Mouse (Mus musculus) 3T3-L1 (cell line): ENCODE results near the gene Usp5.

ENCODE experiments used
- DNase-seq: peaks from one replicate; pipeline ENCODE4 v3.0.0-alpha.2; 2015; ENCODE audit warnings: low read depth, low spot score

The Usp5 gene

DNA sequence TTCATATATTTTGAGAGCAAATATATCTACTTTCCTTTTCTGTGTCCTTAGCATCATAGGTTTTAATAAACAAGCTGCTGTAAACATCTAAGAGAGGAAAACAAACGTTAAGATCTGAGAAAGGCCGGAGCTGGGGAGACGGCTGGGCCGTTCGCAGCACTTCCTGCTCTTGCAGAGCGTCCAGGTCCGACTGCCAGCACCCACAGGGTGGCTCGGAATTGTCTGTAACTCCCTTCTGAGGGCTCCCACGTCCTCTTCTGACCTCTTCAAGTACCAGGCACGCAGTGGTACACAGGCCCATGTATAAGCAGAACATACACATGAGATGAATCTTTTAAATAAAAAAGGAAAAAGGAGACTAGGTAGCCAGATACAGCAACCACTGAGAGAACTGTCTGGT is 41.6 kb downstream of the Usp5 start:
- DNase-seq: no peak

DNA sequence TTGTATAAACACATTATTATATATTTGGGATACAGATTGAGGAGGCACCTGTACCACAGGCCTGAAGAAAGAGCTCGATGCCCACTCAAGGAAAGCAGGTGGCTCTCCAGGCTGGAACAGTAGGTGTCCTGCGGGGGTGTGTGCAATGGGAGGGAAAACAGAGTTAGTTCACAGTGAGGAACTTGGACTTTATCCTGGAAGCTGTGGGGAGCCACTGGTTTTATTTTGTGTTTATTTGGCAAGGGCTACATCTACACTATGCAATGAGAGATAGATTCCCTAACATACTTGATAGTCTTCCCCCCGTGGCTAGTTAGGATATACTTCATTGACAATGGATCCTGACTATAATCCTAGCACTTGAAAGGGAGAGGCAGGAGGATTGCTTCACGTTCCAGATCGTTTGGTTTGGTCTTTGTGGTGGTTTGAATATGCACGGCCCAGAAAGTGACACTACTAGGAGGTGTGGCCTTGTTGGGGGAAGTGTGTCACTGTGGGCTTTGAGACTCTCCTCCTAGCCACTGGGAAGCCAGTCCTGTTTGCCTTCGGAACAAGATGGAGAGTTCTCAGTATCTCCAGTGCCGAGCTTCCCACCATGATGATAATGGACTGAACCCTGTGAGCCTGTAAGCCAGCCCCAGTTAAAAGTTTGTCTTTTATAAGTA is 42.4 kb downstream of the Usp5 start:
- no peak for DNase-seq

DNA sequence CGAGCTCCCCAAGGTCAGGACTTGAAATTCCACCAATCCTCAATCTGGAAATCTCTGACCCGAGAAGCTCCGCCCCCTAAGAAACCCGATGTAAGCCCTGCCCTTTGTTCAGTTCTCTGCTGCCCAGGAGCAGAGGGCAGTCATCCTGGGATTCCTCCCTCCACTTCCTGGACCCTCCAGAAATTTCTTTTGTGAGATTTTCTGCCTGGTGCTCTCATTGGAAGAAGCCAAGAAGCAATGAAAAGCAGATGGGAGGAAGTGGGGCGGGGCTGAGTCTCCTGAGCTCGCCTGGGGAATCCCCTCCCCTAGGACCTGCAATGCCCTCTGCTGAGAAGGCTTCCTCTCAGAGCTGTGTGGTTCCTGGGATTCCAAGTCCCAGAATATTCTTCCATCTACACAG is 46.8 kb downstream of the Usp5 start:
- peak; percentile 95 for DNase-seq

DNA sequence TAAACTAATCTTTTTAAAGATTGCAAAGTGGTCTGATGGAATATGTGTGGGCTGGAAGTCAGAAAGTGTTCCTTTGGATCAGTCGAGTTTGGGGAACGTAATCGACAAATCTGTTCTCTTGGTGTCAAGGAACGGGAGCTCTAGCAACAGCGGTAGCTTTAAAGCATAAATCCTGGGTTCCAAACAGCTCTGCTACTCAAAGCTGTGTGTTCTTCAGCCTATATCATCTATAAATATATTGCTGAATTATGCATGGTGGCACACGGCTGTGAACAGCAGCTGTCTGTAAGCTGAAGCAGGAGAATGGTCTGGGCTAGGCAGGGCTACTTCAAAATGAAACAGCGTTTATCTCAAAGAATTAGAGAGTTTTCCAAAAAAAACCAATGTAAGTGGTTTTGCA is 48.4 kb downstream of the Usp5 start:
- no peak for DNase-seq

DNA sequence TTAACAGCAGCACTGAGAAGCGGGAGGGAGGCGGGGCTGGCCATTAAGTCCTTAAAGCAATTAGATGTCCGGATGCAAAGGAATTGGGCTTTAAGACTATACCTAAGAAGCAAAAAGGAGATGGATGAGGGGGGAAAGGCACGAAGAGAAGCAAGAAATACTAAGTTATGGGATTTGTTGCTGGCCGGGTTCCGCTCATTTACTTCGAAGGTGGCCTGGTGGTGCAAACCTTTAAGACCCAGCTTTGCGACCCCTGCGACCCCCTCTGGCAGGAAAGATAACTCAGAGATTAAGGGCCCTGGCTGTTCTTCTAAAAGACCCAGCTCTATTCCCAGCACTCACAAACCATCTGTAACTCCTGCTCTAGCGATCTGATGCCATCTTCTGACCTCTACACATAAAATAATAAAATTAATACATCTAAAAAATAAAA is 49.3 kb downstream of the Usp5 start:
- no peak for DNase-seq

DNA sequence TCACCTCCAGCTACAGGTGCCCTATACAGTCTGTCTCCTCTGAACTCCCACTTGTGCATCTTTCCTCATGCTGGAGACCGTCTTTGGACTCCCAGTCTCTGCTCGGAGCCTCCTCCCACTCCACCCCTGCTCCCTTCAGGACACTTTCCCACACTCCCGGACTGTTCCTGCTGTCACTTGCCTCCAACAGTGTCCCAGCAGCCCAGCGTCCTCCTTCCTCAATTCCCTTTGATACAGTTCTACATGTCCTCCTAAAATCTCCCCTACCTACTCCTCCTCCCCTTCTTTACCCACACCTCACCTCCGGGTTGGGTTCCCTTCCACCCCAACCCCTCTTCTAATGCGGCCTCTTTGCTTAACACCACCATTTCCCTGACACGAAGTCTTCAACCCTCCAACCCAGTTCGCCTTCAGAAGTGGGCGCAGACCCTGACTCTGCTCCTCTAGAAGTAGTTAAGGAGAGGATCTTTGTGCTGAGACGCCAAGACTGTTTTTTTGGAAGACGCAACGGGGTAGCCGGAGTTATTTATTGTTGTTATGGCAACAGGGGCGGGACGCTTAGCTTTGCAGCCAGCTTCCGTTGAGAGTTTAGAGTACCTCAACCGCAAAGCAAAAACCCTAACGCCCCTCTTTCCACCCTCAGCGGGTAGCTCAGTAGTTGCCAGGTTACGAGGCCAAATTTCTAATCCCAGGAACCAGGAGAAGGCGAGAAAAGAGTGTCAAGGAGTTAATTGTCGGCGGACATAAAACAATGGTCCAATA is 49.9 kb downstream of the Usp5 start, which contains the start of gene Lrrc23:
TSS of gene Lrrc23 (minus strand) at position 506 of the 762 bp plus-strand sequence.
- no peak for DNase-seq

DNA sequence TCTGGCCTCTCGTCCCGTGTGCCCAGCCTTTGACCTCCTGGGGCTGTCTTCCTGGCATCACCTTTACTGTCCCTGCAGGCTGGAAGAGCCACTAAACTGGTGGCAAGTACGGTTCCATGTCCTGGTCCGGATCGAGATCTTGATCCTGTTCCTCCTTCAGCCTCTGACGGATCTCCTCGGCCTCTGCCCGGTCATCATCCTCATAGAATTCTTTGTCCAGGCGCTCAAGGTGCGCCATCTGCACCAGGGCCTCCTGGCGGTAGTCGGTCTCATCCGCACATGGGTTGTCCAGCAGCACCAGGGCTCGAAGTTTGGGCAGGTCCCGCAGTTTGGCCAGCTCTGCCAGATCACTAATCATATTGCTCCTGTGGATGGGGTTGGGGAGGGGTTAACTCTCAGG is 58.8 kb downstream of the Usp5 start:
- no peak for DNase-seq

DNA sequence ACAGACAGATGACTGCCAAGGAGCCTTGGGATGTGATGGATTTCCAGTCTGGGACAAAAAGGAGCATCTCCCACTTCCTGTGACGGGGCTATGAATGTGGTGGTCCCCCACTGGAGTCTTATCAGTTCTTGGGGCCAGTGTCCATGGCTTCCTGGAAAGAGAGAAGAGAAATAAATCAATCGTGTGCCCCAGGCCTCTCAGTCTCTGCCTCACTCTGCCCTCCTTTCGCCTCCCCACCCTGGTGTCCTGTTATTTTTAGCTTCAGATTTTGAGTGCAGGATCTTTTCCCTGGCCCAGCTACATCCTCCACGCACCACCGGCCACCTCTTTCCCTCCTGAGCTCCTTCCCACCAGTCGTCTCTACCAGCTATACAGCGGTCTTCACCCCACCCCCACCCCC is 59.3 kb downstream of the Usp5 start:
- DNase-seq: no peak

DNA sequence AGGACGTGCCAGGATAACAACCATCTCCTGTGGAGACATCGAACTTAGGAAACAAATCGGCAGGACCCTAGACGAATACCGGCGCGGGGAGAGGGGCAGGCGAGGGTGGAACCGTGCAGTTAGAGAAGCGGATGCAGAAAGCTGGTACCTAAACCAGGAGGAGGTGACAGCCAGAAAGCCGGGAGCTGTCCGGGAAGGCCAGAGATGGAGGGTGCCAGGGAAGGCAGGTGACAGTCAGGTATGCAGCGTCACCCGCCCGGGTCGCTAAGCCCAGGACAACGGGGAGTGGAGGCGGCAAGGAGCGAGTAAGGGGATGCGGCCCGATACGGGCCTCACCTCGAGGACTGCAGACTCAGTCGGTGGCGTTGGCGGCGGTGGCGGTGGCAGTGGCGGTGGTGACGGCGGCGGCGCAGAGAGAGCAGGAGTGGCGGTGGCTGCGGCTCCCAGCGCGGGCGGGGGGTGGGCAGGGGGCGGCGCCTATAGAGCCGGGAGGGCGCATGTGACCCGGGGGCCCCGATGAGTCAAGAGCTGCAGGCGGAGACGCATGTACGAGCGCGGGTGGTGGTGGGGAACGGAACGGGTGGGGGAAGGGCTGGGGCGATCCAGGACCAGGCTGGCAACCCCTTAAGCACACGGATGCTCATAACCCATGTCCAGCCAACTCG is 60.1 kb downstream of the Usp5 start, which contains the start of gene Eno2:
TSS of gene Eno2 (minus strand) at position 573 of the 665 bp plus-strand sequence.
- no peak for DNase-seq

DNA sequence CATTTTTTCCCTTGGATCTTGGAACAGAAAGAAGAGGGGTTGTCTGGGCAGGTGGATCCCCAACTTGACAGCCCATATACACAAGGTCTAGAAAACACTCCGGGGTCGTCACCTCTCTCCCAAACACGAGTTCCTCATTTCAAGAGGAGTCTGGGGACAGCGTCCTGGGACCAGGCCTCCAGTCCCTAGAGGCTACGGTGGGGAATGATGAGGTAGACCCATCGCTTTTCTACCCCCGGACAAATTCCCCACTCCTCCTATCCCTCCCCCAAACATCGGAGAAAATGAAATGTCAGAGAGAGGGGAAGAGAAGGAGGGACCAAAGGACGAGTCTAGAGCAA is 60.6 kb downstream of the Usp5 start:
- DNase-seq: no peak

DNA sequence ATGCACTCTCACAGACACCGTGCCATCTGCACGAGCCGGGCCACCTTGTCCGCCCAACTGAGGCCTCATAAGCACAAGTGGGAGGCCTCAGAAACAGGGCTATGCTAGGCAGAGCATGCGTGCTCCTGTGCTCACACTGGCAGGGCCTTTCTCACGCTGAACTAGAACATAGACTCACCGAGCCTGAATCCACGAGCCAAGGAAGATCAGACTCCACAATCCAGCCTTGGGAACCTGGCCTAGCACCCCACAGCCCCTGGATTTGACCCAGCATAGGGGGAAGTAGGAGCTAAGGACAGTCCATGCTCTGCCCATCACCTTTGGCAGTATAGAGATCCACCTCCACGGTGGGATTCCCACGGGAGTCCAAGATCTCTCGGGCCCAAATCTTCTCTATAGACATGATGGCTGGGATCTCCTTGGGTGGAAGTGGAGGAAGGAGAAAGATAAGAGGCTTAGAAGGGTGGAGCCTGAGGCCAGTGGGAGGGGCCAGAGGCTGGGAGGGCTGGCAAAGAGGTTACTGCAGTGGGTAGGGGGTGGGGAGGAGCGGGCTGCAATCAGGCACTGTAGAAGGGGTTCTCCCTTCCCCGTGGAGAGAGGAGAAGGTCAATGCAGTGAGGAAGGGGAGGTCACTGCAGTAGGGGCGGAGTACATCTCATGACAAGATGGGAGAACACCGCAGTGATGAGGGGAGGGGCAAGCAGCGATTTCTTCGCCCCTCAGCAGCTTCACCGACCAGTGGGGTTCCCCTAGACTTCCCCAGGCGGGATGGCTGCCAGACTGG is 61.2 kb downstream of the Usp5 start:
- no peak for DNase-seq

DNA sequence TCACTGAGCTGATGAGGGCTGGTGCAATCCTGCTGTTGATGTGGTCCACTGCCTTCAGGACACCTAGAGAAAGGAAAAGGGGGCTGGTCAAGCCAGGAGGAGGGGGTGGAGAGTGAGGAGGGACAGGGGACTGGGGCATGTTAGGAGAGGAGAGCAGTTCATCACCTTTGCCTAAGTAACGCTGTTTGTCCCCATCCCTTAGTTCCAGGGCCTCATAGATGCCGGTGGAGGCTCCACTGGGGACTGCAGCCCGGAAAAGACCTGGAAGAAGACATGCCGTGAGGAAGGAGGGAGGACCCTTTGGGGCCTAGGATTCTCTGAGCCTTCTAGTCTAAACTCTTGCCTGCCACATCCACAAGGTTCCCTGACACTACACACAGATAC is 61.8 kb downstream of the Usp5 start:
- DNase-seq: no peak

DNA sequence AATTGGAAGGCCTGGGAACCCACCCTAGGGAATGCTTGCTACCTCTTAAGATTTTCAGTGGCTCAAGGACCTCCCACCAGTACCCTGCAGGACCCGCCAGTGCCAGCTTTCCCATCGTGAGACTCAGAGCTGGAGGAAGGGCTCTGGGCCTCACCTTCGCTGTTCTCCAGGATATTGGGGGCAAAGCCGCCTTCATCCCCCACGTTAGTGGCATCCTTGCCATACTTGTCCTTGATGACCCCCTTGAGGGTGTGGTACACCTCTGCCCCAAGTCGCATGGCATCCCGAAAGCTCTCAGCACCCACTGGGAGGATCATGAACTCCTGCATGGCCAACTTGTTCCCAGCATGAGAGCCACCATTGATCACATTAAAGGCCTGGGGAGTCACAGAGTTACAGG is 63.3 kb downstream of the Usp5 start:
- no peak for DNase-seq
